Mouse (Mus musculus): ENCODE data around the gene Lamtor2. TPM values are rescaled to one million over a fixed set of nuclear protein-coding genes. Genes with fewer than 3 reads are reported as not detected.
A peak's percentile ranks its signal among the peaks of the same experiment; 100 is the strongest.

Lamtor2 gene
- total and polyA plus RNA-seq, 3 experiments: 125 to 188 TPM; not detected in 1

- H3K27me3 ChIP-seq (ENCODE audit: control insufficient read depth in 1 of 2, insufficient read depth in 2 of 2, low read length in 2 of 2): no peaks in the 10 kb centered on the region
- H3K9me3 ChIP-seq (replicated peaks; ENCODE audit: insufficient read depth, low read length): no peaks in the 10 kb centered on the region
- H3K4me3 ChIP-seq (ENCODE audit: control insufficient read depth in 1 of 2, insufficient read depth in 1 of 2, low read depth in 2 of 2, low read length in 2 of 2): peak overlapping the region; percentile 19 to 34
- peak overlapping the region; percentile 68 for H3K9ac ChIP-seq (ENCODE audit: control insufficient read depth, low read depth, low read length, poor library complexity, severe bottlenecking)
- no peak for DNase-seq (ENCODE audit: low read depth, low spot score)
- H3K4me1 ChIP-seq (ENCODE audit: control insufficient read depth in 1 of 2, insufficient read depth in 2 of 2, low read length in 2 of 2): peaks cover 26 to 62% of the 10 kb centered on the region in 2 experiments
- TF ChIP-seq ZKSCAN1 (IDR thresholded peaks at IDR 0.05; ENCODE audit: low read depth, low read length) (no peak), EP300 (IDR thresholded peaks at IDR 0.05; ENCODE audit: low read depth in 1 of 2, low read length in 2 of 2) (no peak)
- peaks cover 1% of the 10 kb centered on the region; the same call in 1 of the 2 replicates for H3K79me2 ChIP-seq (ENCODE audit: control insufficient read depth, insufficient read depth, low read length, poor library complexity)
- H3K36me3 ChIP-seq (ENCODE audit: control insufficient read depth in 1 of 2, insufficient read depth in 2 of 2, low read length in 2 of 2): peaks cover 0 to 53% of the 10 kb centered on the region in 2 experiments; a peak in 2 of 4 replicates
- peak overlapping the region; percentile 85 for H3K27ac ChIP-seq (ENCODE audit: control insufficient read depth, low read depth, low read length)
Measured at GRCm38 (mm10) chr3:88512896-88513545, 39.9 kb downstream of the Lamtor2 start.

- H3K36me3 ChIP-seq (ENCODE audit: control insufficient read depth in 1 of 2, insufficient read depth in 2 of 2, low read length in 2 of 2): peaks cover 0 to 54% of the 10 kb centered on the region in 2 experiments; a peak in 2 of 4 replicates
- H3K79me2 ChIP-seq (ENCODE audit: control insufficient read depth, insufficient read depth, low read length, poor library complexity): peaks cover 1% of the 10 kb centered on the region; the same call in 1 of the 2 replicates
- H3K4me3 ChIP-seq (ENCODE audit: control insufficient read depth in 1 of 2, insufficient read depth in 1 of 2, low read depth in 2 of 2, low read length in 2 of 2): no peak overlapping the region
- peaks cover 26 to 64% of the 10 kb centered on the region in 2 experiments for H3K4me1 ChIP-seq (ENCODE audit: control insufficient read depth in 1 of 2, insufficient read depth in 2 of 2, low read length in 2 of 2)
- TF ChIP-seq JUND (IDR thresholded peaks at IDR 0.05; ENCODE audit: low read depth, low read length): peak; percentile 97
- TF ChIP-seq ZNF384 (IDR thresholded peaks at IDR 0.05; ENCODE audit: low read depth, low read length): peak; percentile 94
- no peak for TF ChIP-seq TCF12 (IDR thresholded peaks at IDR 0.05; ENCODE audit: low read depth, low read length)
- H3K9me3 ChIP-seq (replicated peaks; ENCODE audit: insufficient read depth, low read length): no peaks in the 10 kb centered on the region
- peak overlapping the region; percentile 47 for H3K9ac ChIP-seq (ENCODE audit: control insufficient read depth, low read depth, low read length, poor library complexity, severe bottlenecking)
- H3K27me3 ChIP-seq (ENCODE audit: control insufficient read depth in 1 of 2, insufficient read depth in 2 of 2, low read length in 2 of 2): no peaks in the 10 kb centered on the region
- peak overlapping the region; percentile 98 for H3K27ac ChIP-seq (ENCODE audit: control insufficient read depth, low read depth, low read length)
- peak; percentile 54 for DNase-seq (ENCODE audit: low read depth, low spot score)
Measured at GRCm38 (mm10) chr3:88512141-88512895, 40.6 kb downstream of the Lamtor2 start.

DNA sequence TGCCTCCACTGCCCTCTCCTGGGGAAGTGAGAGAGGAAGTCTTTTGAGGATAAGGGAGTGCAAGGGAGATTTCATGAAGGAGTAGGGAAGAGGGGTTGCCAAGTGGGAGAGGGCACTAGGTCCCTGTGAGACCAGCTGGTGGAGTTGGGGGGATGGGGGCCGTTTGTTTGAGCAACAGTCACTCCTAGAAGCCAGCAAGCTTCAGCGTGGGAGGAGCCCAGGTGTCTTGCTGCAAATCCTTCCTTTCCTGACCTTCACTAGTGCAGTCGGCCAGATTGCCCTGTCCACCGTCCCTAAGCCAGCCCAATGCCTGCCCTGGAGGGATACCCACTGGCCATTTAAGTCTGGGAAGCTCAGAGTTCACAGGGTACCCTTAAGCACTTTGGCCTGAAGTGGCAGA is 41.3 kb downstream of the Lamtor2 start:
- H3K27ac ChIP-seq (ENCODE audit: control insufficient read depth, low read depth, low read length): peak overlapping the region; percentile 98
- peak overlapping the region; percentile 23; the same call in 1 of the 2 replicates for H3K9ac ChIP-seq (ENCODE audit: control insufficient read depth, low read depth, low read length, poor library complexity, severe bottlenecking)
- no peaks in the 10 kb centered on the region for H3K9me3 ChIP-seq (replicated peaks; ENCODE audit: insufficient read depth, low read length)
- peaks cover 26 to 64% of the 10 kb centered on the region in 2 experiments for H3K4me1 ChIP-seq (ENCODE audit: control insufficient read depth in 1 of 2, insufficient read depth in 2 of 2, low read length in 2 of 2)
- DNase-seq (ENCODE audit: low read depth, low spot score): no peak
- H3K79me2 ChIP-seq (ENCODE audit: control insufficient read depth, insufficient read depth, low read length, poor library complexity): peaks cover 1% of the 10 kb centered on the region; the same call in 1 of the 2 replicates
- no peaks in the 10 kb centered on the region for H3K27me3 ChIP-seq (ENCODE audit: control insufficient read depth in 1 of 2, insufficient read depth in 2 of 2, low read length in 2 of 2)
- peaks cover 0 to 54% of the 10 kb centered on the region in 2 experiments; a peak in 2 of 4 replicates for H3K36me3 ChIP-seq (ENCODE audit: control insufficient read depth in 1 of 2, insufficient read depth in 2 of 2, low read length in 2 of 2)
- H3K4me3 ChIP-seq (ENCODE audit: control insufficient read depth in 1 of 2, insufficient read depth in 1 of 2, low read depth in 2 of 2, low read length in 2 of 2): no peak overlapping the region
- peak; percentile 18 to 31 (median 24); a peak in 3 of 6 replicates for TF ChIP-seq CTCF (IDR thresholded peaks at IDR 0.05 in 2 of 3, conservative IDR thresholded peaks at IDR 0.05 in 1 of 3; ENCODE audit: control insufficient read depth in 1 of 3, insufficient read depth in 1 of 3, low read depth in 2 of 3, low read length in 3 of 3, poor library complexity in 1 of 3, severe bottlenecking in 1 of 3)
- TF ChIP-seq MAX (IDR thresholded peaks at IDR 0.05; ENCODE audit: low read length): no peak
- no peak for TF ChIP-seq MAZ (IDR thresholded peaks at IDR 0.05; ENCODE audit: low read depth, low read length)
- TF ChIP-seq MYC (IDR thresholded peaks at IDR 0.05; ENCODE audit: low read depth, low read length): no peak
- TF ChIP-seq ZMIZ1 (IDR thresholded peaks at IDR 0.05; ENCODE audit: low read depth, low read length): no peak
- no peak for TF ChIP-seq POLR2A (IDR thresholded peaks at IDR 0.05; ENCODE audit: control insufficient read depth in 1 of 2, insufficient read depth in 1 of 2, low read depth in 1 of 2, low read length in 2 of 2, poor library complexity in 1 of 2)
- TF ChIP-seq RAD21 (IDR thresholded peaks at IDR 0.05; ENCODE audit: low read depth, low read length): no peak
- TF ChIP-seq KAT2A (conservative IDR thresholded peaks at IDR 0.05; ENCODE audit: low read depth, low read length): no peak
- no peak for TF ChIP-seq HCFC1 (IDR thresholded peaks at IDR 0.05; ENCODE audit: low read depth, low read length)
- no peak for TF ChIP-seq EP300 (IDR thresholded peaks at IDR 0.05; ENCODE audit: low read depth in 1 of 2, low read length in 2 of 2)
- no peak for TF ChIP-seq E2F4 (IDR thresholded peaks at IDR 0.05; ENCODE audit: borderline replicate concordance, low read depth, low read length)
- TF ChIP-seq ZNF384 (IDR thresholded peaks at IDR 0.05; ENCODE audit: low read depth, low read length): no peak
- no peak for TF ChIP-seq RCOR1 (IDR thresholded peaks at IDR 0.05; ENCODE audit: low read depth, low read length)
- TF ChIP-seq MXI1 (IDR thresholded peaks at IDR 0.05; ENCODE audit: low read depth, low read length): no peak
- TF ChIP-seq MAFK (IDR thresholded peaks at IDR 0.05; ENCODE audit: borderline replicate concordance, low read depth, low read length): no peak
- no peak; the same call in 1 of the 2 replicates for TF ChIP-seq TCF12 (IDR thresholded peaks at IDR 0.05; ENCODE audit: low read depth, low read length)
- TF ChIP-seq CHD2 (IDR thresholded peaks at IDR 0.05; ENCODE audit: low read length): no peak
- TF ChIP-seq ETS1 (IDR thresholded peaks at IDR 0.05; ENCODE audit: low read depth, low read length): no peak
- 0 out of 2 replicates have a peak, but pooled peaks have one; percentile 7 for TF ChIP-seq NELFE (IDR thresholded peaks at IDR 0.05; ENCODE audit: low read depth, low read length)
- TF ChIP-seq MEF2A (IDR thresholded peaks at IDR 0.05; ENCODE audit: extremely low read depth, insufficient replicate concordance, low read depth, low read length, poor library complexity, severe bottlenecking): no peak
- TF ChIP-seq GATA1 (IDR thresholded peaks at IDR 0.05; ENCODE audit: low read depth, low read length): no peak

Data from MEL (cell line).